Mouse (Mus musculus): Measurements from ENCODE around the gene Adamtsl1. TPM values are rescaled to one million over a fixed set of nuclear protein-coding genes. Genes with fewer than 3 reads are reported as not detected.

The Adamtsl1 gene
- polyA plus RNA-seq, 1 experiment from 2014 or later = 5.2 TPM

GRCm38 (mm10) chr4:85728416-85728815 lies 214.4 kb downstream of the Adamtsl1 start:
- no peaks in the 10 kb centered on the region for H3K27me3 ChIP-seq (replicated peaks; ENCODE audit: insufficient read depth, low read length)
- ATAC-seq = no peak

DNA sequence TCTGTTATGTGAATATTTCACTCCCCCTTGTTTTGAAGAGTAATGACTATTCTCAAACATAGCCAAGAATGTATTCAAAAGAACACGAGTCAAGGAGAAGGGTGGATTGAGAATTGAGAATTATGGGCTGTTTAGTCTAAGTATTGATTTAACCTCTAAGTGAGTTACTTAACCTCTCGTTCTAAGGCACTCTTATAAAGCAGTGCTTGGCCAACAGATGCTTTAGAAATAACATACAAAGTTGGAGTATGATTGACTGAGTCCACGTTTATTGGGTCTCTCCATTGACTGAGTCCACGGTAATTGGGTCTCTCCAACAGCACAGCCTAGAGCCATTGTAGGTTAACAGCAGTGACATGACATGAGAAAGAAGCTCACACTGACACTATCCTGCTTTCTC lies 226.5 kb downstream of the Adamtsl1 start:
- WGBS = 38% methylated on average over 4 of the region's 4 CpGs
- no peaks in the 10 kb centered on the region for H3K27me3 ChIP-seq (replicated peaks; ENCODE audit: insufficient read depth, low read length)
- H3K4me1 ChIP-seq (ENCODE audit: insufficient read depth, low read depth, low read length) = no peaks in the 10 kb centered on the region
- peak; percentile 68 for TF ChIP-seq EP300 (IDR thresholded peaks at IDR 0.05)
- TF ChIP-seq CTCF (IDR thresholded peaks at IDR 0.05) = no peak
- H3K4me2 ChIP-seq (replicated peaks; ENCODE audit: low read depth, low read length) = no peak overlapping the region
- H3K36me3 ChIP-seq (ENCODE audit: insufficient read depth, low read length) = no peaks in the 10 kb centered on the region
- no peaks in the 10 kb centered on the region for H3K9me3 ChIP-seq (ENCODE audit: low read length)
- H3K27ac ChIP-seq (ENCODE audit: low read length) = peak overlapping the region; percentile 34; the same call in 1 of the 2 replicates
- H3K9ac ChIP-seq (replicated peaks; ENCODE audit: low read depth) = no peak overlapping the region
- peak; percentile 63 for ATAC-seq
- peak; percentile 76 for DNase-seq (ENCODE audit: low spot score)
- no peak overlapping the region for H3K4me3 ChIP-seq (ENCODE audit: low read depth, low read length)

More at GRCm38 (mm10) chr4:85728416-85728815, 214.4 kb downstream of the Adamtsl1 start:
- H3K9ac ChIP-seq (replicated peaks; ENCODE audit: low read depth) = no peak overlapping the region
- no peaks in the 10 kb centered on the region for H3K4me1 ChIP-seq (ENCODE audit: insufficient read depth, low read depth, low read length)
- H3K27ac ChIP-seq (ENCODE audit: low read length) = no peak overlapping the region
- H3K9me3 ChIP-seq (ENCODE audit: low read length) = no peaks in the 10 kb centered on the region
- no peak overlapping the region for H3K4me3 ChIP-seq (ENCODE audit: low read depth, low read length)
- H3K4me2 ChIP-seq (replicated peaks; ENCODE audit: low read depth, low read length) = no peak overlapping the region
- no peak for TF ChIP-seq EP300 (IDR thresholded peaks at IDR 0.05)
- TF ChIP-seq CTCF (IDR thresholded peaks at IDR 0.05) = no peak
- no peak for DNase-seq (ENCODE audit: low spot score)
- WGBS = 67% methylated on average over 1 of the region's 1 CpGs
- no peaks in the 10 kb centered on the region for H3K36me3 ChIP-seq (ENCODE audit: insufficient read depth, low read length)

DNA sequence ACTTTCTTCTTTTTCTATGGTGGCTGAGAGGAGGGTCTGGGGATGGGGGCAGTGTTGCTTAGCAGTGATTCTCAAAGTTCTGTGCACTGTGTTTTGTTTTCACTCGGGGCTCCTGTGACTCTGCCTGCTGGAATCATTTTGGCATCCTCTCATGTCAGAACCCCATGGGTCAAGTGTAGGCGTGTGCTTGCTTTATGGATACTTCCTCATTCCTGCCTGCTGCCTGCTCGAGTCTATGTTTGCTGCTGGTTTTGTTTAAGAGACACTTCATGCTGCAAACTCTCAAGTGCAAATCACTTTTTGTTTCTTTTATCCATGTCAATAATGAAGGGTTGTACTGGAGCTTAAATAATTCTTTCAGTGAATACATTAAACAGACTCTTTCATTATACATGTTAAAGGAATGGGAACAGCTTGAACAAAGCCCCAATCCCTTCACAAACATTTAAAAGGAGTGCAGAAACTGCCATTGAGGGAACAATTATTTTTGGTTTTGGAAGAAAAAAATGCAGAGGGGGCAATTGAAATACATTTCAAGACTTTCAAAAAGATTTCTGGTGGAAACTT lies 227.9 kb downstream of the Adamtsl1 start:
- no peak overlapping the region for H3K4me2 ChIP-seq (replicated peaks; ENCODE audit: low read depth, low read length)
- H3K27ac ChIP-seq (ENCODE audit: low read length) = peak overlapping the region; percentile 77
- ATAC-seq (peak; percentile 95), DNase-seq (ENCODE audit: low spot score) (peak; percentile 93)
- H3K36me3 ChIP-seq (ENCODE audit: insufficient read depth, low read length) = no peaks in the 10 kb centered on the region
- H3K4me3 ChIP-seq (ENCODE audit: low read depth, low read length) = no peak overlapping the region
- TF ChIP-seq CTCF (IDR thresholded peaks at IDR 0.05) = no peak
- peak; percentile 97 for TF ChIP-seq EP300 (IDR thresholded peaks at IDR 0.05)
- H3K27me3 ChIP-seq (replicated peaks; ENCODE audit: insufficient read depth, low read length) = no peaks in the 10 kb centered on the region
- WGBS = 13% methylated on average over 3 of the region's 3 CpGs
- H3K4me1 ChIP-seq (ENCODE audit: insufficient read depth, low read depth, low read length) = no peaks in the 10 kb centered on the region
- H3K9me3 ChIP-seq (ENCODE audit: low read length) = no peaks in the 10 kb centered on the region
- H3K9ac ChIP-seq (replicated peaks; ENCODE audit: low read depth) = no peak overlapping the region

GRCm38 (mm10) chr4:85743427-85743826 lies 229.5 kb downstream of the Adamtsl1 start:
- DNase-seq (ENCODE audit: low spot score) (no peak), ATAC-seq (no peak)
- Histone ChIP-seq H3K4me3 (ENCODE audit: low read depth, low read length) (no peak overlapping the region), H3K4me1 (ENCODE audit: insufficient read depth, low read depth, low read length) (no peaks in the 10 kb centered on the region), H3K9me3 (ENCODE audit: low read length) (no peaks in the 10 kb centered on the region), H3K9ac (replicated peaks; ENCODE audit: low read depth) (no peak overlapping the region), H3K4me2 (replicated peaks; ENCODE audit: low read depth, low read length) (no peak overlapping the region), H3K27ac (ENCODE audit: low read length) (no peak overlapping the region), H3K27me3 (replicated peaks; ENCODE audit: insufficient read depth, low read length) (no peaks in the 10 kb centered on the region), H3K36me3 (ENCODE audit: insufficient read depth, low read length) (no peaks in the 10 kb centered on the region)
- no peak for TF ChIP-seq EP300 (IDR thresholded peaks at IDR 0.05)
- no peak for TF ChIP-seq CTCF (IDR thresholded peaks at IDR 0.05)
- 74% methylated on average over 1 of the region's 1 CpGs for WGBS

- H3K4me1 ChIP-seq (ENCODE audit: insufficient read depth, low read depth, low read length) = no peaks in the 10 kb centered on the region
- no peak overlapping the region for H3K4me2 ChIP-seq (replicated peaks; ENCODE audit: low read depth, low read length)
- no peaks in the 10 kb centered on the region for H3K36me3 ChIP-seq (ENCODE audit: insufficient read depth, low read length)
- no peaks in the 10 kb centered on the region for H3K9me3 ChIP-seq (ENCODE audit: low read length)
- H3K4me3 ChIP-seq (ENCODE audit: low read depth, low read length) = no peak overlapping the region
- DNase-seq (ENCODE audit: low spot score) (no peak), ATAC-seq (no peak)
- H3K27me3 ChIP-seq (replicated peaks; ENCODE audit: insufficient read depth, low read length) = no peaks in the 10 kb centered on the region
- no peak overlapping the region for H3K9ac ChIP-seq (replicated peaks; ENCODE audit: low read depth)
- H3K27ac ChIP-seq (ENCODE audit: low read length) = no peak overlapping the region
- TF ChIP-seq CTCF (IDR thresholded peaks at IDR 0.05) = no peak
- TF ChIP-seq EP300 (IDR thresholded peaks at IDR 0.05) = no peak
- 77% methylated on average over 3 of the region's 3 CpGs for WGBS
These were observed 248.7 kb downstream of the Adamtsl1 start for GRCm38 (mm10) chr4:85762684-85763083.

- H3K27me3 ChIP-seq (replicated peaks; ENCODE audit: insufficient read depth, low read length) = no peaks in the 10 kb centered on the region
- no peak for ATAC-seq
- no peak overlapping the region for H3K9ac ChIP-seq (replicated peaks; ENCODE audit: low read depth)
- TF ChIP-seq EP300 (IDR thresholded peaks at IDR 0.05) = no peak
- 88% methylated on average over 5 of the region's 5 CpGs for WGBS
- DNase-seq (ENCODE audit: low spot score) = no peak
- no peak overlapping the region for H3K4me2 ChIP-seq (replicated peaks; ENCODE audit: low read depth, low read length)
- H3K4me1 ChIP-seq (ENCODE audit: insufficient read depth, low read depth, low read length) = no peaks in the 10 kb centered on the region
- H3K27ac ChIP-seq (ENCODE audit: low read length) = no peak overlapping the region
- no peaks in the 10 kb centered on the region for H3K9me3 ChIP-seq (ENCODE audit: low read length)
- H3K4me3 ChIP-seq (ENCODE audit: low read depth, low read length) = no peak overlapping the region
- no peaks in the 10 kb centered on the region for H3K36me3 ChIP-seq (ENCODE audit: insufficient read depth, low read length)
These were observed 249.4 kb downstream of the Adamtsl1 start for GRCm38 (mm10) chr4:85763161-85764014.
